Mouse (Mus musculus) ES-CJ7 (cell line): ENCODE measurements around the gene Plce1.

Source experiments
- DNase-seq: peaks from one replicate; pipeline ENCODE4 v3.0.0; 2011; ENCODE audit warnings: low read depth, low spot score

Plce1 gene

GRCm38 (mm10) chr19:38582861-38583260 lies 102.0 kb downstream of the Plce1 start:
- no peak for DNase-seq

GRCm38 (mm10) chr19:38587559-38587958 lies 106.7 kb downstream of the Plce1 start:
- DNase-seq = no peak

DNA sequence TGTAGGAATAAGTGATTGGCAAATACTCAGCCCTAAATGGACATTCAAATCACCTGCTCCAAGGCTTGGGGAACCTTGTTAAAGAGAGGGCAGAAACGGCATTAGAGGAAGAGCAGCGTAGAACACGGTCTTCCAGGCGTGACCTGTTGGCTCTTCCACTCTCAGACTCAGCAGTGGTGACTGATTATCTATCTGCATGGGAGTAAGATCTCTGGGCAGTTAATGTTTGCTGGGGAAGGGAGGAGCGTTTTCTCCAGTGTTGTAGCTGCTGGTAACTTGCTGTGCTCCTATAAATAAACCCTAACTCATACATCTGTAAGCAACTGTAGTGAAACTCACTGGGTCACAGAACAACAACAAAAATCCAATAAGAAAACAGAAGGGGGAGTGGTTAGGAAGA lies 108.6 kb downstream of the Plce1 start:
- no peak for DNase-seq

- DNase-seq = no peak
These were observed 109.0 kb downstream of the Plce1 start for GRCm38 (mm10) chr19:38589941-38590340.

DNA sequence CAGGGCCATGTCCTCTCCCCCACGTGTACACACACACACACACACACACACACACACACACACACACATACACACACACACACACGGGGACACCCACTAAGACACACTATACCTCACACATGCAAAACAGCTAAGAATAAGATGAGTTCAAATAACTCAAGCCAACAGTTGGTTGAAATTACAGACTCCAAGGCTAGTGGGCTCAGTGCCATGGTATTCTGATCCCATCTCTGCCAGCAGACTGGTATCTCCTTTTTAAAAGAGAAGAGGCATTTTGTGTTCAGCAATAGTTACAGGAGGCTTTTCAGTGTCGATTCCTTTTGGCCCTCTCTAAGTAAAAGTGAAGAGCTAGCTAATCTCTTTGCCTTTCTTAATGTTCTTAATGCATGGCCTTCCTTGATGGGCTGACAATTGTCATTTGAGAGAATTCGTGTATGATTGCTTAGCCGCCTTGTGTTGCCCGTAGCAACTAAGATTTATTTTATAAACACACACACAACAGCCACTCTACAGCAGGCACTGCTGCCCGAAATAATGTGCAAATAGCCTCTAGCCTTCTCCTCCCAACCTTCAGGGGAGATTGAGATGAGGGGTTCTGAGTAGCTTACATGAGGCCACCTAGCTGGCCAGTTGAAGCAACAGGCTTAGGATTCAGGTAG lies 111.8 kb downstream of the Plce1 start:
- DNase-seq = no peak

DNA sequence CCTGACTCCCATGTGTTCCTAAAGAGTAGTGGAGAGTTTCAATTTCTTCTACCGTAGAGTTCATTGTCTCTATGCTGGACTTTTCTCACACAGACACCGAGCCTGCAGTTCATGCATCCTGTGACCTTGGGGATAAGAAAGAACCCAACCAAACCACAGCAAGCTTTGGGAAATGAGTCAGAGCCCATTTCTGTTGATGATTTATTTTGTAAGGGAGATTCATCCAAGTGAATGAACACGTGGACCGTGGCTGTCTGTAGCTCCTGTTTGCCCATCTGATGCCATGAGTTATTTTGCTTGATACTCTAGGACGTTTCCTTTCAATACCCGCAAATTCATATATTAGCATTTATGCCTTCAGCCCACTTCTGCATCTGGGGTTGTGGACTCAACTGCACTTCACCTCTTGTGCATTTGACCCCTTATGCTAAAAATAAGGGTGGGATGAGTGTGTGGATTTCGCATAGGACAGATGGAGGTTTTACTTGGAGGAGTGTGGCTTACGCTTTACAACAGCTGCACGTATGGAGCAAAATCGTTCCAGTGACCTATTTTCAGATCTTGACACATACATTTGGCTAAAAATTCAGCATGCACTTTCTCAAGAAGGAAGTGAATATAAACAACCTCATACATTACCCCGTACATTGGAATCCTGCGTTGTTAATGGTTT lies 112.5 kb downstream of the Plce1 start:
- DNase-seq = no peak

DNA sequence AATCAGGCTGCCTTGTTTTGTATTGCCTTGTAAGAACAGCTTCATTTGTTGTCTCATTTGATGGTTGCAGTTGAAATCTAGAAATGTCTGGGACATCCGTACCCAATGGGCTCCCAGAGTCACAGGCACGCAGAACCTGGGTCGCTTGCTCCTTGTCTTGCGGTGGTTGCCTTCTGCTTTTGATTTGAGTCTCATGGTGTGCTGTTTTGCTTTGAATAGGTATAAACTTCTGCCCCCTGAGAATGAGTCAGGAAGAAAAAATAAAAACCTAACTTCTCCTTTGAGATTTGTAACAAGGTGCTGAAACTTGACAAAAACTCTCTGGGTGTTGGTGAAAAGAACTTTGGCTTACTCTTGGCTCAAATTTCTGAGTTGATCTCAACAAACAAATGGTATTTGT lies 115.2 kb downstream of the Plce1 start:
- DNase-seq = no peak

GRCm38 (mm10) chr19:38597392-38597791 lies 116.5 kb downstream of the Plce1 start:
- no peak for DNase-seq

DNA sequence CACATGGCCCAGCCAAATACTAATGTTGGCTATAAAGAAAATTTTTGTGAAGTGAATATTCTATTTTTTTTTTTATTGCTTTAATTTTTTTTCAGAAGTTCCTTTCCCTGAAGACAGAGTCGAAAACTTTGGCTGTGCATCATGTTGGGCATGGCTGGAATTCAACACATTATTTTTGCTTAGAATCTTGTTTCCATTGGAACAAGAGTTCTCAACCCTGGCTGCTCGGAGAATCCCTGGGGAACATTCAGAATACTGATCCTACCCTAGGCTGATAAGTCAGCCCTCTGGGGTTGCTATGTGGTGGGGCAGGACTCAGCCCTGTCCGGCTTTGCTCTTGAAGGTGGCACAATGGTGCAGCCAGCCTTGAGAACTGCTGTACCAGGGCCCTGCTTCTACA lies 118.1 kb downstream of the Plce1 start:
- DNase-seq = no peak

DNA sequence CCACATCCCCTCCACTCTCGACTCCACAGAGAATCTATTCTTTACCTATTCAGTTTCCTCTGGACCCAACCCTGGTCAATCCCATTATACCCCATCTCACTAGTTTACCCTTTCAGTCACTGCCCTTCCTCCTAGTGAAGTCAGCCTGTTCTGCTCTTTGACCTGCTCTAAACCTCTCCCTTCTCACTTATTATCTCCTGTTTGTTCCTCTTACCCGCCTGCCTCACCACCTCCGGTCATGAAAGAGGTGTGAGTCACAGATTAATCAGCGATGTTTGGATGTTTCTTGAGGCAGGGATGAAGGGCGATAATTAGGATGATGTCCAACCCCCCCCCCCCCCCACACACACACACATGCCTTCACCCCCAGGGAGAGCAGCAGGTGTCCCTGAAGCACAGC lies 120.2 kb downstream of the Plce1 start:
- no peak for DNase-seq

- DNase-seq = no peak
These were observed 121.9 kb downstream of the Plce1 start for GRCm38 (mm10) chr19:38602811-38603210.

- DNase-seq = no peak
These were observed 126.3 kb downstream of the Plce1 start for GRCm38 (mm10) chr19:38607236-38607635.

DNA sequence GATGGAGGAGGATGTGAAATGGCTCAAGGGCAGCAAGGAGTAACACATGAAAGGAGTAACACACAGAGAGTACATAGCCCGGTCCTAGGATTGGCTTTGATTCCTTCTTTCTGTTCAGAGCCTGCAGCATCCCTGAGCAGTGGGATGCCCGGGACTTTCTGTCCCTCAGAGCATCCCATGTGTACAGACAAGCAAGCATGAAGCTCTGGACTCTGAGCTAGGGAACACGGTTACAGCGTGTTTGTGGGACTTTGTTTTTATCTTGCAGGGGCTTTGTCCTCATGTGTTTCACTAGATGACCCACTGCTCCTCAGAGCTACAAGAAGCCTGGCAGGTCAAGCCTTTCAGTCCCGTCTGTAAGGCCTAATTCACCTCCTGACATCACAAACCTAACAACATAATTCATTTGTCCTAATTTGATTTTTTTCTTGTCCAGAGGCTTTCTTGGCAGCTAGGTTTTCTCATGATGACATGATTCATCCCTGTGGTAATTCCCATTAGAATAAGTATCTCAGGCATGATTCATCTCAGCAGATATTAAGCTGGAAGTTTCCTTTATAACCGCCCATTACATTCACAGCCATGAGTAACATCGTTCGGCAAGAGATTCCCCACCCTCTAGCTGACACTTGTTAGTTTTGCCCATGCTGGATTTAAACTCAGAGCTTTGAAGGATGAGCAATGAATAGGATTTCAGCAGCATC lies 128.2 kb downstream of the Plce1 start:
- DNase-seq = no peak

GRCm38 (mm10) chr19:38610291-38610690 lies 129.4 kb downstream of the Plce1 start:
- no peak for DNase-seq

DNA sequence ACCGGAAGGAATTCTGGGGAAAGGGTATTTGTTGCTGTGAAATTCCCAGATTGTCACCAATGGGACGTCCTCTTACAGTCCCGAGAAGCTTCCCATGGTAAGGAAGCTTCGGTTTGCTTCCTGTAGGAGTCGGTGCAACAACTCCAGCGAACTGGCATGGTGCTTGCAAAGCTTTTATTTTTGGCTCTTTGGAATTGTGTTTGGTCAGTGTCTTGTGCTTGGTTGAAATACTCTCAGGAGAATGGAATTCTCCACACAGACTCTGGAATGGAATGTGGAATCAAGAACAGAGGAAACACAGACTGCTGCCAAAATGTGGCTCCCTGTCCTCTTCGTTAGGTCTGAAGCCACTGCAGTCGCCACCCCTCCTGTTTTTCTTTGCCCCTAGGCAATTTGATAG lies 129.9 kb downstream of the Plce1 start:
- no peak for DNase-seq

- no peak for DNase-seq
These were observed 133.3 kb downstream of the Plce1 start for GRCm38 (mm10) chr19:38614067-38614675.

GRCm38 (mm10) chr19:38615356-38615755 lies 134.4 kb downstream of the Plce1 start:
- peak; percentile 16 for DNase-seq

- no peak for DNase-seq
These were observed 139.2 kb downstream of the Plce1 start for GRCm38 (mm10) chr19:38620134-38620533.

DNA sequence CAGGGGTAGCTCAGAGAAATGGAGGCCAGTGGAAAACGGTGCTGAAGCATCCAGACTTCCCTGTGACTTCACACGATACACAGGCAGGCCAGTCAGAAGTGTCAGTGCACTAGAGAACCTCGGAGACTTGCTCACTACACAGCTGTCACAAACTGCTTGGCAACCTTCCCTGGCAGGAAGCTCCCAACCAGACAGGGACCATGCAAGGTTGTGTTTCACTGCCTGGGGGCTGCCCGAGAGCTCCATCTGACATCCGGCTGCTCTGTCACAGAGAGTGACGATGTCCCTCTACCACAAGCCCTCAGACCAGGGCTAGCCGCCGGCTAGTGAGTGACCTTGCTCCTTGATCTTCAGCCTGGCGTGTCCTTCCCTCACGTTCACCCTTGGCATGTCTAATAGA lies 140.6 kb downstream of the Plce1 start:
- DNase-seq = no peak

DNA sequence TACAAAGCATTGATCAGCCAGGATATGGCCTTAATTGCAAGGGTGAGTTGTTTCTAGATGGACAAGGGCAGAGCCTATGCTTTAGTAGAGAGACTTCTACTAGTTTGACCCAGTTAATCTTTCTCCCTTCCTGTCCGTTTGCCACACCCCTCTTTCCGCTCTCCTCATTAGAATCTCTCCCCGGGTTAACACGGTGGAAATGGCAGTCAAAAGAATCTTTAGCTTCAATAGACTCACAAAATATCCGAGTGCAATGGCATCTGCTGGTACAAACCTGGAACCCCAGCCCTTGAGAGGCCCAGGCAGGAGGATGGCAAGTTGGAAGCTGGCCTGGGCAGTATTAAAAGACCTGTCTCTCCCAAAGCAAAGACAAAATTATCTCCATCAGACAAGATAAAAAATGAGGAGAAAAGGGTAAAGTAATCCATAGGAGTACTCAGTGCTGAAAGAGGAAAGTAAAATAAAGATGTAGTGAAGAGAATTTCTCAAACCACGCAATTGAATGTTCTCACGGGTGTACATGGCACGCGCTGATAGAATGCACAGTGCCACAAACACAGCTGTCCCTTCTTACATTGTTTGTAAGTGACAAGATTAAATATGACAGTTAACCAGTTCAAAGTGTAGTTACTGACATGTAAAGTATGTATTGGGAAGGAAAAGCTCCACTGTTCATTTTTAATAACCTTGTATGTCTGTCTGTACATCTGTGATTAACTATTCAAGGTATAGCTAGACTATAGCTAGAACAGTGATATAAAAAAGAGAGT lies 145.5 kb downstream of the Plce1 start:
- DNase-seq = no peak

DNA sequence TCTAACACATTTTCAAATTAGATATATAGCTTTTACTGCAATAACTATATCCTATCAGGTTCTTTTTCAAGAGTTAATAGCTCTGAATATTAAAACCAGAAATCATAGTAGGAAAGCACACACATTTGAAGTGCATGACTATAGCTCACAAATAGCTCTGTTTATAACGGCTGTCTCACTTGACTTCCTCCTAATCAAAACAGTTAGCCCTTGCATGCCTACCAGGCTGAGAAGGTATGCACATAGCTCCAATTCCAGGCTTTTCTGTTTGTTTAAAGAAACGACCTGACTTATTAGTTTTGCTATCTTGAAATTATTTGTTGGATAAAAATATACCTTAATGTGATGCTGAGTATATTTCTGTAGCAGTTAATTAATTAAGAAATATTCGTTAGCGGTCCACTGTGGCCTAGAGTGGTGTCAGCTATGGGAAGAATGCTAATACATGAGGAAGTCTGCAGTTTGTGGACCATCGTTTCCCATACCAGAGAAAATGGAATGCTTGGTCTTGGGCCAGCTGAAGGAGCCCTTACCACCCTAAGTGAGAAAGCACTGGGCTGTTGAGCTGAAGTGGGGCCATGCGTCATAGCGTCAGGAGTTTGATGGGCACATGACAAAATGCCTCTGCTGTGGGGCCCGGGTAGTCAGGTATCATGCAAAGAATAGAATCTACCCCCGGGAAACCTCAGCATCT lies 146.3 kb downstream of the Plce1 start:
- DNase-seq = no peak
